Mouse (Mus musculus) spleen, adult 18-20 months (tissue): Measurements from ENCODE around the gene Serpinb6d.

Source experiments
- DNase-seq, 2 experiments: peaks; one replicate each; pipeline ENCODE4 v3.0.0; 2022; ENCODE audit warnings: mixed read lengths in 2 of 2

Gene Serpinb6d

DNA sequence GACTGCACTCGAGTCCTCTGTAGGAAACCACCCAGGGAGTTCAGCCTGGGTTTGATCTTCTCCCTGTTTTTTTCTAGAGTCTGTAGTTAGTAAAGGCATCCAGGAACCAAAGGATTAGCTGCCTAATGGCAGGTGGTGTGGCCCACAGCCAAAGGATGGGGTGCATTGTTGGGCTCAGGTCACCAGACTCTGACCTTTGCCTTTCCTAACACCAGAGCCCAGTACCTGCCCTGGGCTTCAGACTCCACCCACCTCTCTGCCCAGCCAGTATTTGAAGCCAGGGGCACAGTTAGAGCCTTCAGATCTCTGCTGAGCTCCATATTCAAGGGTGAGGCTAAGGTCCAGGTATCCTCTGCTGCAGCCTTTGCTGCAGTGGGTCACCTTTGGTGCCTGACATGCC, at the start of gene Serpinb6d:
Serpinb6d (plus strand) TSS at position 301 of the 400 bp plus-strand sequence.
- DNase-seq = no peak

DNA sequence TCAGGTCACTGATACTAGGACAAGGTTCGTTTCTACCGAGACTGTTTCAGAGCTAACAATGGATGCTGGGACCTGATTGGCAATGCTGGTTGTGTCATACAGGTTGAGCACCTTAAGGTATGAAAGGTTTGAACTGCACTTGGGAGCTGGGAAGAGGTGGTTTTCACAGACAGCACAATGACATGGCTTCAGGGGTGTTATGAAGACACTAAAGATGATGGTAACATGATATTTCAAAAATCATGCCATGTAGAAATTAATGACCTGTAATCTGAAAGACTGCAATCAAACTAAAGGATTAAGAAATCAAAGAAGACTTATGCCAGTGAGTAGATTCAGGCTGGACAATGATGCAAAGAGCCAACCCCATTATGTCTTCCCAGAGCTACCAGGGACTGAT, 38.3 kb upstream of the Serpinb6d start:
- no peak for DNase-seq

GRCm38 (mm10) chr13:33642540-33642939, 18.7 kb upstream of the Serpinb6d start:
- DNase-seq = no peak

- no peak for DNase-seq
Measured at GRCm38 (mm10) chr13:33662550-33662949, 1.3 kb downstream of the Serpinb6d start.

DNA sequence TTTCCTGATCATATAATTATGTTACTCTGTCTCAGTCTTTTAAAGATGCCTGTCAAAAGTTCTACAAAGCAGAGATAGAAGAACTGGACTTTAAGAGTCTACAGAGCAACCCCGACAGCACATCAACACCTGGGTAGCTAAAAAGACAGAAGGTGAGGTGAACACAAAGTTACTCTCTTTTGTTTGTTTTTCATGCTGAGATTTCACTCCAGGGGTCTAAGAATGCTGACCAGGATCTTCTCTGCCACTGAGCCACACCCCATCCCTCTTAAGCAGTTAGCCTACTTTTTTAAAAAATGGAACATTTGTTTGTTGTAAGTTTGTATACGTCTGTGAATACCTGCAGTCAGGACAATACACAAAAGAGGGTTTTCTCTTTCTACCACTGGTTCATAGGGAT, 59.1 kb downstream of the Serpinb6d start:
- no peak for DNase-seq
